Mouse (Mus musculus): Measurements from ENCODE around the gene Olfr456. TPM values are rescaled to one million over a fixed set of nuclear protein-coding genes. Genes with fewer than 3 reads are reported as not detected.
"Not testable (repeated sequence)": the region's sequence is repeated elsewhere in the genome, so short reads cannot be mapped to it uniquely, and the experiment has no call there.

Olfr456 gene
- polyA plus RNA-seq (2012; rRNA removed) = not detected in 2 replicates

GRCm38 (mm10) chr6:42487114-42487513, at the start of gene Olfr456:
Olfr456 (minus strand) TSS chr6:42487214.
- TF ChIP-seq CTCF (IDR thresholded peaks at IDR 0.05; ENCODE audit: borderline replicate concordance, extremely low read depth, insufficient read depth, insufficient read length) = no peak
- DNase-seq (ENCODE audit: low read depth) = no peak

GRCm38 (mm10) chr6:42513461-42513860, 26.4 kb upstream of the Olfr456 start:
- no peak for DNase-seq (ENCODE audit: low read depth)
- TF ChIP-seq CTCF (IDR thresholded peaks at IDR 0.05; ENCODE audit: borderline replicate concordance, extremely low read depth, insufficient read depth, insufficient read length) = no peak

GRCm38 (mm10) chr6:42509311-42509710, 22.3 kb upstream of the Olfr456 start:
- TF ChIP-seq CTCF (IDR thresholded peaks at IDR 0.05; ENCODE audit: borderline replicate concordance, extremely low read depth, insufficient read depth, insufficient read length) = no peak
- no peak for TF ChIP-seq POLR2A (IDR thresholded peaks at IDR 0.05; ENCODE audit: borderline replicate concordance, extremely low read depth, insufficient read depth, insufficient read length, poor library complexity, severe bottlenecking)
- no peak for DNase-seq (ENCODE audit: low read depth)

GRCm38 (mm10) chr6:42503478-42503877, 16.5 kb upstream of the Olfr456 start:
- no peak for DNase-seq (ENCODE audit: low read depth)
- TF ChIP-seq POLR2A (IDR thresholded peaks at IDR 0.05; ENCODE audit: borderline replicate concordance, extremely low read depth, insufficient read depth, insufficient read length, poor library complexity, severe bottlenecking) = no peak
- no peak for TF ChIP-seq CTCF (IDR thresholded peaks at IDR 0.05; ENCODE audit: borderline replicate concordance, extremely low read depth, insufficient read depth, insufficient read length)

GRCm38 (mm10) chr6:42489731-42490130, 2.7 kb upstream of the Olfr456 start:
- no peak for TF ChIP-seq CTCF (IDR thresholded peaks at IDR 0.05; ENCODE audit: borderline replicate concordance, extremely low read depth, insufficient read depth, insufficient read length)
- TF ChIP-seq POLR2A (IDR thresholded peaks at IDR 0.05; ENCODE audit: borderline replicate concordance, extremely low read depth, insufficient read depth, insufficient read length, poor library complexity, severe bottlenecking) = no peak
- no peak for DNase-seq (ENCODE audit: low read depth)

- no peak for DNase-seq (ENCODE audit: low read depth)
- TF ChIP-seq CTCF (IDR thresholded peaks at IDR 0.05; ENCODE audit: borderline replicate concordance, extremely low read depth, insufficient read depth, insufficient read length) (no peak), POLR2A (IDR thresholded peaks at IDR 0.05; ENCODE audit: borderline replicate concordance, extremely low read depth, insufficient read depth, insufficient read length, poor library complexity, severe bottlenecking) (no peak)
Observed at GRCm38 (mm10) chr6:42484633-42485032, 2.4 kb downstream of the Olfr456 start.

- TF ChIP-seq POLR2A (IDR thresholded peaks at IDR 0.05; ENCODE audit: borderline replicate concordance, extremely low read depth, insufficient read depth, insufficient read length, poor library complexity, severe bottlenecking) (no peak), CTCF (IDR thresholded peaks at IDR 0.05; ENCODE audit: borderline replicate concordance, extremely low read depth, insufficient read depth, insufficient read length) (no peak)
- no peak for DNase-seq (ENCODE audit: low read depth)
Observed at GRCm38 (mm10) chr6:42476235-42476634, 10.8 kb downstream of the Olfr456 start, which contains the start of gene Olfr457. Olfr457 (minus strand) TSS chr6:42476335.

GRCm38 (mm10) chr6:42471298-42471697, 15.7 kb downstream of the Olfr456 start:
- not testable (repeated sequence) for DNase-seq (ENCODE audit: low read depth)

GRCm38 (mm10) chr6:42470542-42470941, 16.5 kb downstream of the Olfr456 start:
- no peak for TF ChIP-seq POLR2A (IDR thresholded peaks at IDR 0.05; ENCODE audit: borderline replicate concordance, extremely low read depth, insufficient read depth, insufficient read length, poor library complexity, severe bottlenecking)
- no peak for TF ChIP-seq CTCF (IDR thresholded peaks at IDR 0.05; ENCODE audit: borderline replicate concordance, extremely low read depth, insufficient read depth, insufficient read length)
- no peak for DNase-seq (ENCODE audit: low read depth)

- TF ChIP-seq POLR2A (IDR thresholded peaks at IDR 0.05; ENCODE audit: borderline replicate concordance, extremely low read depth, insufficient read depth, insufficient read length, poor library complexity, severe bottlenecking) = no peak
- no peak for TF ChIP-seq CTCF (IDR thresholded peaks at IDR 0.05; ENCODE audit: borderline replicate concordance, extremely low read depth, insufficient read depth, insufficient read length)
- no peak for DNase-seq (ENCODE audit: low read depth)
Observed at GRCm38 (mm10) chr6:42465096-42465495, 21.9 kb downstream of the Olfr456 start, which contains the start of gene Olfr458. Olfr458 (minus strand) TSS chr6:42465196.

- DNase-seq (ENCODE audit: low read depth) = no peak
- no peak for TF ChIP-seq CTCF (IDR thresholded peaks at IDR 0.05; ENCODE audit: borderline replicate concordance, extremely low read depth, insufficient read depth, insufficient read length)
- TF ChIP-seq POLR2A (IDR thresholded peaks at IDR 0.05; ENCODE audit: borderline replicate concordance, extremely low read depth, insufficient read depth, insufficient read length, poor library complexity, severe bottlenecking) = no peak
Observed at GRCm38 (mm10) chr6:42447381-42447780, 39.6 kb downstream of the Olfr456 start.

- TF ChIP-seq POLR2A (IDR thresholded peaks at IDR 0.05; ENCODE audit: borderline replicate concordance, extremely low read depth, insufficient read depth, insufficient read length, poor library complexity, severe bottlenecking) (no peak), CTCF (IDR thresholded peaks at IDR 0.05; ENCODE audit: borderline replicate concordance, extremely low read depth, insufficient read depth, insufficient read length) (no peak)
- DNase-seq (ENCODE audit: low read depth) = no peak
Observed at GRCm38 (mm10) chr6:42444491-42444890, 42.5 kb downstream of the Olfr456 start.

GRCm38 (mm10) chr6:42441395-42441794, 45.6 kb downstream of the Olfr456 start:
- DNase-seq (ENCODE audit: low read depth) = no peak

More at GRCm38 (mm10) chr6:42441395-42441794, 45.6 kb downstream of the Olfr456 start:
- no peak for TF ChIP-seq POLR2A (IDR thresholded peaks at IDR 0.05; ENCODE audit: borderline replicate concordance, extremely low read depth, insufficient read depth, insufficient read length, poor library complexity, severe bottlenecking)

Other genes starting within 250 kb of the Olfr456 start
- 6.7 and 7.1 TPM in 2 replicates for gene Gstk1, start 241.3 kb downstream of the Olfr456 start, polyA plus RNA-seq (2012; rRNA removed)
- gene Tmem139, start 225.2 kb downstream of the Olfr456 start, polyA plus RNA-seq (2012; rRNA removed) = 0.14 TPM in 1 of 2 replicates, not detected in the other
- 76.1 and 101 TPM in 2 replicates for gene Casp2, start 222.2 kb downstream of the Olfr456 start, polyA plus RNA-seq (2012; rRNA removed)
- 11.0 and 12.0 TPM in 2 replicates for gene Clcn1, start 200.5 kb downstream of the Olfr456 start, polyA plus RNA-seq (2012; rRNA removed)
- 30.9 and 37.9 TPM in 2 replicates for gene Fam131b, start 162.6 kb downstream of the Olfr456 start, polyA plus RNA-seq (2012; rRNA removed)
- gene Zyx, start 137.6 kb downstream of the Olfr456 start, polyA plus RNA-seq (2012; rRNA removed) = 59.5 and 76.3 TPM in 2 replicates
- 1.2 and 1.3 TPM in 2 replicates for gene Epha1, start 113.9 kb downstream of the Olfr456 start, polyA plus RNA-seq (2012; rRNA removed)
- 0.16 and 0.29 TPM in 2 replicates for gene Tas2r143, start 87.0 kb downstream of the Olfr456 start, polyA plus RNA-seq (2012; rRNA removed)
- gene Tas2r135, start 81.8 kb downstream of the Olfr456 start, polyA plus RNA-seq (2012; rRNA removed) = 0.07 TPM in 1 of 2 replicates, not detected in the other
- gene Tas2r126, start 52.7 kb downstream of the Olfr456 start, polyA plus RNA-seq (2012; rRNA removed) = 0.10 TPM in 1 of 2 replicates, not detected in the other
- gene Olfr458, start 22.0 kb downstream of the Olfr456 start, polyA plus RNA-seq (2012; rRNA removed) = not detected in 2 replicates
- gene Olfr457, start 10.9 kb downstream of the Olfr456 start, polyA plus RNA-seq (2012; rRNA removed) = not detected in 2 replicates
- gene Olfr455, start 60.4 kb upstream of the Olfr456 start, polyA plus RNA-seq (2012; rRNA removed) = not detected in 2 replicates
- not detected in 2 replicates for gene Tcaf3, start 110.5 kb upstream of the Olfr456 start, polyA plus RNA-seq (2012; rRNA removed)
- 0.79 and 1.6 TPM in 2 replicates for gene Tcaf2, start 158.0 kb upstream of the Olfr456 start, polyA plus RNA-seq (2012; rRNA removed)
- gene Tcaf1, start 222.9 kb upstream of the Olfr456 start, polyA plus RNA-seq (2012; rRNA removed) = 128 and 153 TPM in 2 replicates